Mouse (Mus musculus) B cell, adult 67 days (primary cell): ENCODE measurements around the gene Dusp7. TPM values are rescaled to one million over a fixed set of nuclear protein-coding genes. Genes with fewer than 3 reads are reported as not detected.

ENCODE experiments used
- total RNA-seq, 2 experiments: library from RNA; stranded (reverse); gene quantifications; 4 replicates each; pipeline ENCODE4 v1.2.4; 2023

The Dusp7 gene
- total RNA-seq, result 10 to 100 TPM; 32.4 to 33.5 TPM

GRCm38 (mm10) chr9:106368112-106368717, at the start of gene Dusp7:
Gene Dusp7, plus strand, starts transcription at chr9:106368632.

Other genes with a start within 250 kb of the Dusp7 start
- gene Glyctk, start 210.5 kb upstream of the Dusp7 start, total RNA-seq, result 1 to 10 TPM; 7.3 to 8.3 TPM
- gene Wdr82, start 197.7 kb upstream of the Dusp7 start, total RNA-seq, result 100 to 1,000 TPM; 111 to 126 TPM
- gene Ppm1m, start 168.9 kb upstream of the Dusp7 start, total RNA-seq, result 100 to 1,000 TPM in 1 of 2 experiments, 10 to 100 TPM in 1; 93.6 to 103 TPM
- gene Twf2, start 165.5 kb upstream of the Dusp7 start, total RNA-seq, result 10 to 100 TPM; 74.4 to 75.5 TPM
- gene Tlr9, start 146.0 kb upstream of the Dusp7 start, total RNA-seq, result 100 to 1,000 TPM; 158 to 171 TPM
- 10 to 100 TPM; 44.0 to 54.8 TPM for gene Alas1, start 120.0 kb upstream of the Dusp7 start, total RNA-seq
- 1 to 10 TPM; 2.6 to 5.6 TPM for gene Poc1a, start 87.6 kb upstream of the Dusp7 start, total RNA-seq
- gene Rpl29, start 60.8 kb downstream of the Dusp7 start, total RNA-seq, result 100 to 1,000 TPM; 725 to 762 TPM
- gene Acy1, start 69.7 kb downstream of the Dusp7 start, total RNA-seq, result 10 to 100 TPM; 19.8 to 22.0 TPM
- gene Abhd14b, start 78.8 kb downstream of the Dusp7 start, total RNA-seq, result 1 to 10 TPM; 7.3 to 7.4 TPM
- gene Abhd14a, start 79.0 kb downstream of the Dusp7 start, total RNA-seq, result 1 to 10 TPM; 7.1 to 8.2 TPM
- 1 to 10 TPM; 5.3 to 9.0 TPM for gene Pcbp4, start 84.7 kb downstream of the Dusp7 start, total RNA-seq
- gene Gpr62, start 97.3 kb downstream of the Dusp7 start, total RNA-seq, result under 1 TPM; 0.52 to 0.92 TPM
- gene Rrp9, start 107.3 kb downstream of the Dusp7 start, total RNA-seq, result 10 to 100 TPM; 56.8 to 66.2 TPM
- gene Parp3, start 108.3 kb downstream of the Dusp7 start, total RNA-seq, result 10 to 100 TPM; 54.1 to 54.2 TPM
- not detected for gene Iqcf1, start 131.3 kb downstream of the Dusp7 start, total RNA-seq
- gene Iqcf5, start 145.9 kb downstream of the Dusp7 start, total RNA-seq, result 1 to 10 TPM in 1 of 2 experiments, not detected in 1; 1.1 TPM
- not detected for gene Iqcf3, start 193.0 kb downstream of the Dusp7 start, total RNA-seq
- gene Iqcf4, start 202.4 kb downstream of the Dusp7 start, total RNA-seq, result not detected